Mouse (Mus musculus): ENCODE data around the gene Gpr146. TPM values are rescaled to one million over a fixed set of nuclear protein-coding genes. Genes with fewer than 3 reads are reported as not detected.

Gpr146 gene
- total and polyA plus RNA-seq, 3 experiments = 21.3 to 34.2 (median 26.8) TPM

GRCm38 (mm10) chr5:139353946-139354345 is 23.6 kb upstream of the Gpr146 start:
- DNase-seq (ENCODE audit: low spot score) (no peak), ATAC-seq (ENCODE audit: extremely low read depth, insufficient number of reproducible peaks, low FRiP score, poor library complexity, severe bottlenecking) (no peak)
- peaks cover 31% of the 10 kb centered on the region for H3K27me3 ChIP-seq (ENCODE audit: insufficient read depth, low read length)
- peaks cover 22% of the 10 kb centered on the region for H3K36me3 ChIP-seq (replicated peaks)
- peaks cover 70% of the 10 kb centered on the region for H3K4me1 ChIP-seq (ENCODE audit: insufficient read depth, low read depth, low read length)
- H3K9me3 ChIP-seq (replicated peaks) = no peaks in the 10 kb centered on the region
- no peak overlapping the region for H3K4me3 ChIP-seq (ENCODE audit: low read depth, low read length)
- no peak for TF ChIP-seq POLR2AphosphoS5 (IDR thresholded peaks at IDR 0.05; ENCODE audit: insufficient replicate concordance, low read depth, low read length)
- TF ChIP-seq GATA1 (IDR thresholded peaks at IDR 0.05; ENCODE audit: borderline replicate concordance, low read length) = no peak
- TF ChIP-seq CTCF (IDR thresholded peaks at IDR 0.05; ENCODE audit: low read depth, low read length) = no peak
- no peak for TF ChIP-seq GATA2 (IDR thresholded peaks at IDR 0.05; ENCODE audit: borderline replicate concordance, low read depth, low read length)
- no peak for TF ChIP-seq TAL1 (conservative IDR thresholded peaks at IDR 0.05; ENCODE audit: low read depth, low read length)

- H3K36me3 ChIP-seq (replicated peaks) = peaks cover 34% of the 10 kb centered on the region
- peaks cover 58% of the 10 kb centered on the region for H3K4me1 ChIP-seq (ENCODE audit: insufficient read depth, low read depth, low read length)
- ATAC-seq (ENCODE audit: extremely low read depth, insufficient number of reproducible peaks, low FRiP score, poor library complexity, severe bottlenecking) (peak; percentile 38; the same call in 1 of the 2 replicates), DNase-seq (ENCODE audit: low spot score) (peak; percentile 60)
- TF ChIP-seq POLR2AphosphoS5 (IDR thresholded peaks at IDR 0.05; ENCODE audit: insufficient replicate concordance, low read depth, low read length) (no peak), CTCF (IDR thresholded peaks at IDR 0.05; ENCODE audit: low read depth, low read length) (peak; percentile 99)
- no peak overlapping the region for H3K4me3 ChIP-seq (ENCODE audit: low read depth, low read length)
- H3K9me3 ChIP-seq (replicated peaks) = no peaks in the 10 kb centered on the region
- H3K27me3 ChIP-seq (ENCODE audit: insufficient read depth, low read length) = peaks cover 28% of the 10 kb centered on the region
These were observed 22.2 kb upstream of the Gpr146 start for GRCm38 (mm10) chr5:139355235-139355772.

- Histone ChIP-seq H3K36me3 (replicated peaks) (peaks cover 66% of the 10 kb centered on the region), H3K9me3 (replicated peaks) (no peaks in the 10 kb centered on the region), H3K4me3 (ENCODE audit: low read depth, low read length) (no peak overlapping the region), H3K27me3 (ENCODE audit: insufficient read depth, low read length) (peaks cover 7% of the 10 kb centered on the region; the same call in 1 of the 2 replicates), H3K4me1 (ENCODE audit: insufficient read depth, low read depth, low read length) (peaks cover 40% of the 10 kb centered on the region)
- TF ChIP-seq GATA1 (IDR thresholded peaks at IDR 0.05; ENCODE audit: borderline replicate concordance, low read length) = no peak
- no peak for TF ChIP-seq CTCF (IDR thresholded peaks at IDR 0.05; ENCODE audit: low read depth, low read length)
- no peak for TF ChIP-seq TAL1 (conservative IDR thresholded peaks at IDR 0.05; ENCODE audit: low read depth, low read length)
- no peak for TF ChIP-seq GATA2 (IDR thresholded peaks at IDR 0.05; ENCODE audit: borderline replicate concordance, low read depth, low read length)
- DNase-seq (ENCODE audit: low spot score) = no peak
- no peak for ATAC-seq (ENCODE audit: extremely low read depth, insufficient number of reproducible peaks, low FRiP score, poor library complexity, severe bottlenecking)
These were observed 18.8 kb upstream of the Gpr146 start for GRCm38 (mm10) chr5:139358653-139359052.

- DNase-seq (ENCODE audit: low spot score) (no peak), ATAC-seq (ENCODE audit: extremely low read depth, insufficient number of reproducible peaks, low FRiP score, poor library complexity, severe bottlenecking) (no peak)
- Histone ChIP-seq H3K9me3 (replicated peaks) (no peaks in the 10 kb centered on the region), H3K4me1 (ENCODE audit: insufficient read depth, low read depth, low read length) (peaks cover 40% of the 10 kb centered on the region), H3K27me3 (ENCODE audit: insufficient read depth, low read length) (peaks cover 7% of the 10 kb centered on the region; the same call in 1 of the 2 replicates), H3K4me3 (ENCODE audit: low read depth, low read length) (no peak overlapping the region), H3K36me3 (replicated peaks) (peaks cover 69% of the 10 kb centered on the region)
- no peak for TF ChIP-seq POLR2AphosphoS5 (IDR thresholded peaks at IDR 0.05; ENCODE audit: insufficient replicate concordance, low read depth, low read length)
- TF ChIP-seq GATA1 (IDR thresholded peaks at IDR 0.05; ENCODE audit: borderline replicate concordance, low read length) = no peak
- TF ChIP-seq TAL1 (conservative IDR thresholded peaks at IDR 0.05; ENCODE audit: low read depth, low read length) = no peak
- TF ChIP-seq CTCF (IDR thresholded peaks at IDR 0.05; ENCODE audit: low read depth, low read length) = no peak
- no peak for TF ChIP-seq GATA2 (IDR thresholded peaks at IDR 0.05; ENCODE audit: borderline replicate concordance, low read depth, low read length)
These were observed 18.3 kb upstream of the Gpr146 start for GRCm38 (mm10) chr5:139359244-139359643.

GRCm38 (mm10) chr5:139363858-139364257 is 13.6 kb upstream of the Gpr146 start:
- peak overlapping the region; percentile 66; the same call in 1 of the 2 replicates for H3K4me3 ChIP-seq (ENCODE audit: low read depth, low read length)
- no peaks in the 10 kb centered on the region for H3K27me3 ChIP-seq (ENCODE audit: insufficient read depth, low read length)
- peaks cover 65% of the 10 kb centered on the region for H3K4me1 ChIP-seq (ENCODE audit: insufficient read depth, low read depth, low read length)
- ATAC-seq (ENCODE audit: extremely low read depth, insufficient number of reproducible peaks, low FRiP score, poor library complexity, severe bottlenecking) (no peak), DNase-seq (ENCODE audit: low spot score) (no peak)
- H3K36me3 ChIP-seq (replicated peaks) = peaks cover 69% of the 10 kb centered on the region
- TF ChIP-seq GATA1 (IDR thresholded peaks at IDR 0.05; ENCODE audit: borderline replicate concordance, low read length) (no peak), CTCF (IDR thresholded peaks at IDR 0.05; ENCODE audit: low read depth, low read length) (no peak)
- H3K9me3 ChIP-seq (replicated peaks) = no peaks in the 10 kb centered on the region

- peaks cover 67% of the 10 kb centered on the region for H3K4me1 ChIP-seq (ENCODE audit: insufficient read depth, low read depth, low read length)
- H3K27me3 ChIP-seq (ENCODE audit: insufficient read depth, low read length) = no peaks in the 10 kb centered on the region
- TF ChIP-seq GATA2 (IDR thresholded peaks at IDR 0.05; ENCODE audit: borderline replicate concordance, low read depth, low read length) (no peak), CTCF (IDR thresholded peaks at IDR 0.05; ENCODE audit: low read depth, low read length) (peak; percentile 100), GATA1 (IDR thresholded peaks at IDR 0.05; ENCODE audit: borderline replicate concordance, low read length) (no peak), POLR2AphosphoS5 (IDR thresholded peaks at IDR 0.05; ENCODE audit: insufficient replicate concordance, low read depth, low read length) (no peak), TAL1 (conservative IDR thresholded peaks at IDR 0.05; ENCODE audit: low read depth, low read length) (no peak)
- H3K4me3 ChIP-seq (ENCODE audit: low read depth, low read length) = peak overlapping the region; percentile 66; the same call in 1 of the 2 replicates
- no peaks in the 10 kb centered on the region for H3K9me3 ChIP-seq (replicated peaks)
- DNase-seq (ENCODE audit: low spot score) (peak; percentile 80), ATAC-seq (ENCODE audit: extremely low read depth, insufficient number of reproducible peaks, low FRiP score, poor library complexity, severe bottlenecking) (peak; percentile 73)
- peaks cover 66% of the 10 kb centered on the region for H3K36me3 ChIP-seq (replicated peaks)
These were observed 13.1 kb upstream of the Gpr146 start for GRCm38 (mm10) chr5:139364260-139364910.
